Mouse (Mus musculus): Measurements from ENCODE around the gene Tmem211. TPM values are rescaled to one million over a fixed set of nuclear protein-coding genes. Genes with fewer than 3 reads are reported as not detected.

The Tmem211 gene
- polyA plus RNA-seq, 1 experiment from 2014 or later = not detected

- no peak overlapping the region for H3K4me2 ChIP-seq
- peaks cover 8% of the 10 kb centered on the region for H3K4me1 ChIP-seq (replicated peaks)
- 88% methylated on average over 9 of the region's 9 CpGs for WGBS
- H3K27ac ChIP-seq = no peak overlapping the region
- H3K36me3 ChIP-seq = no peaks in the 10 kb centered on the region
- H3K27me3 ChIP-seq = peaks cover 14% of the 10 kb centered on the region
- H3K4me3 ChIP-seq = no peak overlapping the region
- H3K9me3 ChIP-seq = no peaks in the 10 kb centered on the region
- no peak overlapping the region for H3K9ac ChIP-seq
- ATAC-seq (ENCODE audit: low FRiP score) = no peak
These were observed 11.1 kb upstream of the Tmem211 start for GRCm38 (mm10) chr5:113215610-113216011.

- H3K9ac ChIP-seq = peak overlapping the region; percentile 29; the same call in 1 of the 2 replicates
- no peaks in the 10 kb centered on the region for H3K9me3 ChIP-seq
- no peak overlapping the region for H3K4me3 ChIP-seq
- ATAC-seq (ENCODE audit: low FRiP score) = no peak
- WGBS = 77% methylated on average over 14 of the region's 14 CpGs
- no peak overlapping the region for H3K27ac ChIP-seq
- no peak overlapping the region for H3K4me2 ChIP-seq
- peaks cover 8% of the 10 kb centered on the region for H3K4me1 ChIP-seq (replicated peaks)
- H3K27me3 ChIP-seq = peaks cover 21% of the 10 kb centered on the region
- H3K36me3 ChIP-seq = no peaks in the 10 kb centered on the region
These were observed 10.3 kb upstream of the Tmem211 start for GRCm38 (mm10) chr5:113216328-113216960.

- ATAC-seq (ENCODE audit: low FRiP score) = no peak
These were observed 9.6 kb upstream of the Tmem211 start for GRCm38 (mm10) chr5:113217076-113217475.

GRCm38 (mm10) chr5:113218617-113219235, 8.0 kb upstream of the Tmem211 start:
- H3K4me1 ChIP-seq (replicated peaks) = peaks cover 8% of the 10 kb centered on the region
- no peak overlapping the region for H3K4me3 ChIP-seq
- H3K27ac ChIP-seq = no peak overlapping the region
- no peaks in the 10 kb centered on the region for H3K36me3 ChIP-seq
- no peak for ATAC-seq (ENCODE audit: low FRiP score)
- no peak overlapping the region for H3K4me2 ChIP-seq
- 84% methylated on average over 17 of the region's 17 CpGs for WGBS
- no peak overlapping the region for H3K9ac ChIP-seq
- peaks cover 21% of the 10 kb centered on the region for H3K27me3 ChIP-seq
- H3K9me3 ChIP-seq = no peaks in the 10 kb centered on the region

More at GRCm38 (mm10) chr5:113217076-113217475, 9.6 kb upstream of the Tmem211 start:
- H3K4me2 ChIP-seq = no peak overlapping the region
- no peaks in the 10 kb centered on the region for H3K36me3 ChIP-seq
- H3K27me3 ChIP-seq = peaks cover 21% of the 10 kb centered on the region
- WGBS = 77% methylated on average over 12 of the region's 12 CpGs
- no peaks in the 10 kb centered on the region for H3K9me3 ChIP-seq
- no peak overlapping the region for H3K27ac ChIP-seq
- no peak overlapping the region for H3K9ac ChIP-seq
- no peak overlapping the region for H3K4me3 ChIP-seq
- H3K4me1 ChIP-seq (replicated peaks) = peaks cover 8% of the 10 kb centered on the region

GRCm38 (mm10) chr5:113219450-113219849, 7.3 kb upstream of the Tmem211 start:
- no peaks in the 10 kb centered on the region for H3K36me3 ChIP-seq
- no peak overlapping the region for H3K27ac ChIP-seq
- no peaks in the 10 kb centered on the region for H3K9me3 ChIP-seq
- H3K4me2 ChIP-seq = no peak overlapping the region
- peaks cover 21% of the 10 kb centered on the region for H3K27me3 ChIP-seq
- no peak overlapping the region for H3K4me3 ChIP-seq
- H3K9ac ChIP-seq = no peak overlapping the region
- H3K4me1 ChIP-seq (replicated peaks) = peaks cover 8% of the 10 kb centered on the region
- ATAC-seq (ENCODE audit: low FRiP score) = no peak
- WGBS = 78% methylated on average over 6 of the region's 6 CpGs

GRCm38 (mm10) chr5:113219876-113220275, 6.8 kb upstream of the Tmem211 start:
- no peak for ATAC-seq (ENCODE audit: low FRiP score)
- H3K4me3 ChIP-seq = no peak overlapping the region

GRCm38 (mm10) chr5:113220383-113221146, 6.1 kb upstream of the Tmem211 start:
- WGBS = 2% methylated on average over 64 of the region's 64 CpGs
- no peak overlapping the region for H3K27ac ChIP-seq

More at GRCm38 (mm10) chr5:113219876-113220275, 6.8 kb upstream of the Tmem211 start:
- Histone ChIP-seq H3K4me1 (replicated peaks) (peaks cover 8% of the 10 kb centered on the region), H3K9me3 (no peaks in the 10 kb centered on the region), H3K9ac (no peak overlapping the region), H3K27me3 (peaks cover 21% of the 10 kb centered on the region), H3K27ac (no peak overlapping the region), H3K36me3 (no peaks in the 10 kb centered on the region), H3K4me2 (peak overlapping the region; percentile 86; the same call in 1 of the 2 replicates)
- WGBS = 48% methylated on average over 7 of the region's 7 CpGs

GRCm38 (mm10) chr5:113221147-113221865, 5.4 kb upstream of the Tmem211 start, which contains the start of gene 2900026A02Rik:
Gene 2900026A02Rik (minus strand): TSS chr5:113221236.
- H3K4me2 ChIP-seq = peak within 1 kb of the TSS; percentile 86
- H3K27ac ChIP-seq = no peak within 1 kb of the TSS

More at GRCm38 (mm10) chr5:113220383-113221146, 6.1 kb upstream of the Tmem211 start:
- Histone ChIP-seq H3K4me2 (peak overlapping the region; percentile 86), H3K27me3 (peaks cover 21% of the 10 kb centered on the region), H3K9me3 (no peaks in the 10 kb centered on the region), H3K4me3 (peak overlapping the region; percentile 57), H3K36me3 (no peaks in the 10 kb centered on the region), H3K4me1 (replicated peaks) (peaks cover 10% of the 10 kb centered on the region), H3K9ac (peak overlapping the region; percentile 70)
- ATAC-seq (ENCODE audit: low FRiP score) = peak; percentile 49

GRCm38 (mm10) chr5:113223888-113224287, 2.8 kb upstream of the Tmem211 start:
- Histone ChIP-seq H3K4me3 (no peak overlapping the region), H3K9ac (no peak overlapping the region), H3K36me3 (no peaks in the 10 kb centered on the region), H3K9me3 (no peaks in the 10 kb centered on the region), H3K4me2 (no peak overlapping the region), H3K27me3 (peaks cover 21% of the 10 kb centered on the region), H3K4me1 (replicated peaks) (peaks cover 25% of the 10 kb centered on the region), H3K27ac (no peak overlapping the region)
- WGBS = 60% methylated on average over 4 of the region's 4 CpGs
- ATAC-seq (ENCODE audit: low FRiP score) = no peak

More at GRCm38 (mm10) chr5:113221147-113221865, 5.4 kb upstream of the Tmem211 start, which contains the start of gene 2900026A02Rik:
- Histone ChIP-seq H3K27me3 (peaks cover 21% of the 10 kb centered on the region), H3K9me3 (no peaks in the 10 kb centered on the region), H3K36me3 (no peaks in the 10 kb centered on the region), H3K4me3 (peak within 1 kb of the TSS; percentile 57), H3K4me1 (replicated peaks) (peaks cover 18% of the 10 kb centered on the region), H3K9ac (peak within 1 kb of the TSS; percentile 70)
- peak; percentile 37; the same call in 1 of the 2 replicates for ATAC-seq (ENCODE audit: low FRiP score)
- WGBS = 9% methylated on average over 48 of the region's 62 CpGs

GRCm38 (mm10) chr5:113225271-113225670, 1.4 kb upstream of the Tmem211 start:
- no peak overlapping the region for H3K9ac ChIP-seq
- no peak overlapping the region for H3K4me3 ChIP-seq
- no peak overlapping the region for H3K27ac ChIP-seq
- peaks cover 24% of the 10 kb centered on the region for H3K4me1 ChIP-seq (replicated peaks)
- 14% methylated on average over 10 of the region's 10 CpGs for WGBS
- no peaks in the 10 kb centered on the region for H3K36me3 ChIP-seq
- no peaks in the 10 kb centered on the region for H3K9me3 ChIP-seq
- ATAC-seq (ENCODE audit: low FRiP score) = no peak
- H3K27me3 ChIP-seq = peaks cover 11% of the 10 kb centered on the region; the same call in 1 of the 2 replicates
- H3K4me2 ChIP-seq = no peak overlapping the region

GRCm38 (mm10) chr5:113225686-113226435, 848 bp upstream of the Tmem211 start:
- H3K27me3 ChIP-seq = peaks cover 5% of the 10 kb centered on the region; the same call in 1 of the 2 replicates
- H3K36me3 ChIP-seq = no peaks in the 10 kb centered on the region
- peaks cover 18% of the 10 kb centered on the region for H3K4me1 ChIP-seq (replicated peaks)
- peak; percentile 17; the same call in 1 of the 2 replicates for ATAC-seq (ENCODE audit: low FRiP score)
- H3K4me2 ChIP-seq = peak overlapping the region; percentile 51
- no peaks in the 10 kb centered on the region for H3K9me3 ChIP-seq
- peak overlapping the region; percentile 23 for H3K4me3 ChIP-seq
- H3K27ac ChIP-seq = peak overlapping the region; percentile 60
- H3K9ac ChIP-seq = peak overlapping the region; percentile 61
- 11% methylated on average over 25 of the region's 25 CpGs for WGBS
